Mouse (Mus musculus): ENCODE results near the gene Tpk1. TPM values are rescaled to one million over a fixed set of nuclear protein-coding genes. Genes with fewer than 3 reads are reported as not detected.

Tpk1 gene
- polyA plus RNA-seq (2012; rRNA removed; ENCODE audit: low replicate concordance): 3.7 and 4.5 TPM in 2 replicates

DNA sequence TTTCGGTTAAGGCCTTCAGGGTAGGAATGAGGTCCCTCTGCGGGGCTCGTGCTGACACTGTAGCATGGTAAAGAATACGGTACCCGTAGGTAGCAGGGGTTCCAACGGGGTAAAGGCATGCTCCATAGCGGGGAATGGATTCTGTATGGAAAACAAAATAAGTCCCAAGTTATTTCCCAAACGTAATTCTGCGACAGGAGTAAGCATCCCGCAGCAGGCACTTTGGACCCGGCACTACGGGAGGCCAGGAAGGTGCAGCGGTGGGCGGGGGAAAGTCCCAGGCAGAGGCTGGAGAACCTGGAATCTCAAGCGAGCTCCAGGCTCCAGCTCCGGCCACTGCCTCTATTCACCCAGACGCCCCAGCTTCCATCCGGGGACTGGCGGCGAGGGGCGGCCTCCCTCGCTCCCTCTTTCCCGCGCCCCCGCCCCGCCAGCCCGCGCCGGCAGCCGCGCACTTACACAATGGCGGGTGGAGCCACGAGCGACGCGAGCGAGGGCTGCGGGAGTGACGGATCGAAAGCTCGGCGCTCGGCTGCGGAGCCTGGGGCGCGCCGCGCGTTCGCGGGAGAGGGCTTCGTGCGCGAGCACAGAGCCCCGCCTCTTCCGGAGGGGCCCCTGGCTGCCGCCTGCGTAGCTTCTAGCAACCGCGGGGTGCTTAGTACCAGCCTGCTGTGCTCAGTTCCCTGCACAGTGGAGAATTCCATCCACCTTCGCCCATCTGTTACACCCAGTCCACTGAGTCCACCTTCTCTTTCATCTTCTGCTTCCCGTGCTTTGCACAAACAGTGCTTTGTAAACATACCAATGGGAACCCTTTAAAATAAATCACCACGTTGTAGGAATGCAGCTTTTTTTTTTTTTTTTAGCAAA, at the start of gene Tpk1:
Gene Tpk1, minus strand, starts transcription at position 602 of the 870 bp plus-strand sequence.

DNA sequence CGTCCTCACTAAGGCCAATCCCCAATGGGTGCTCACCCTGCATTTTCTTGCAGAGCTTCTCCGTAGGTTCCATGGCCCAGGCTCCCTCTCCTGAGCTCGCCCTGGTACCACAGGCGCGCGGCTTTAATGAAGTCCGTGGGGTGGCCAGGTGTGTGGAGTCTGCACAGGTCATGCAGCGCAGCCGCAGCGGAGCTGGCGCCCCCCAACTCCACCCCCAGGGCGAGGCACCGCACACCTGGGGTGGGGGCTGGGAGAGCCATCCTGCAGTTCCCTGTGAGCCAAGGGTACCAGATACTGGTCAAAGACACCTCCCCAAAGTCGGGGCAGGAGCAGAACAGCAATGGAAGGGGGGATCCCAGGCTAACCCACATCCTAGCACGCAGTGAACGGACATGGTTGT, 356.6 kb downstream of the Tpk1 start, which contains the start of gene Nobox:
Gene Nobox, minus strand, starts transcription at position 101 of the 400 bp plus-strand sequence.

All from subcutaneous adipose tissue, adult 2 months (tissue).